Mouse (Mus musculus): Measurements from ENCODE around the gene Dcaf6. TPM values are rescaled to one million over a fixed set of nuclear protein-coding genes. Genes with fewer than 3 reads are reported as not detected.

The Dcaf6 gene
- polyA plus RNA-seq (2014; fragmentation: Nextera tagmentation; extraction: Ambion mirVana) = 9.4 and 12.2 TPM in 2 replicates

DNA sequence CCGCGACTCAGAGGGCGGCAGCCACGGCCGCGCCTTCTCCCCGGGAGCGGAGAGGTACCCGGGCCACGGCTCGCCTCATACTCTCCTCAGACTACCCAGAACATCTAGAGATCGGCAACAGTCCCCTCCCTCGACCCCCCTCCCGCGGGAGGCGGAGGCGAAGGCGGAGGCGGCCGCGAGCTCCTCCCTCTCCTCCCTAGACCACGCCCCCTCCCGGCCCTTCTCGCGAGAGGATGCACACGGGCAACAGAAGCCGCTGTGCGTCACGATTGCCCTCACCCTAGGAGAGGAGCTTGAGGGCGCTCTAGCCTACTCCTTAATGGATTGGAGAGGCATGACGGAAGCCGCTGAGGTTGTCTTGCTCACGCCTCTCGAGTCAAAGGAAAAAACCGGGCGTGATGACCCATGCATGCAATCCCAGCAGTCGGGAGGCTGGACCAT lies at the start of gene Dcaf6, which contains the start of gene Mpc2:
TSS of gene Dcaf6 (minus strand) at position 116 of the 441 bp plus-strand sequence.
TSS of gene Mpc2 (plus strand) at position 278 of the 441 bp plus-strand sequence.
- no peaks in the 10 kb centered on the region for H3K4me1 ChIP-seq (ENCODE audit: control insufficient read depth, insufficient read depth, low read length)
- H3K4me2 ChIP-seq (ENCODE audit: low read depth, low read length) = peak within 1 kb of the TSS; percentile 83
- no peaks in the 10 kb centered on the region for H3K9me3 ChIP-seq (replicated peaks; ENCODE audit: control insufficient read depth, low read length)
- DNase-seq (ENCODE audit: low spot score) (peak; percentile 98), ATAC-seq (replicated peaks; ENCODE audit: insufficient number of reproducible peaks, low FRiP score, low TSS enrichment, low read depth) (peak; percentile 94)
- peak within 1 kb of the TSS; percentile 90 for H3K4me3 ChIP-seq (ENCODE audit: low read depth, low read length)
- no peaks in the 10 kb centered on the region for H3K36me3 ChIP-seq (replicated peaks; ENCODE audit: control insufficient read depth, insufficient read depth, low read depth, low read length)
- 1% methylated on average over 21 of the region's 37 CpGs for WGBS
- peak within 1 kb of the TSS; percentile 78 for H3K27ac ChIP-seq (replicated peaks; ENCODE audit: low read depth, low read length)
- peak within 1 kb of the TSS; percentile 69 for H3K9ac ChIP-seq (replicated peaks; ENCODE audit: low read length)
- no peaks in the 10 kb centered on the region for H3K27me3 ChIP-seq (ENCODE audit: control insufficient read depth, insufficient read depth, low read length)

DNA sequence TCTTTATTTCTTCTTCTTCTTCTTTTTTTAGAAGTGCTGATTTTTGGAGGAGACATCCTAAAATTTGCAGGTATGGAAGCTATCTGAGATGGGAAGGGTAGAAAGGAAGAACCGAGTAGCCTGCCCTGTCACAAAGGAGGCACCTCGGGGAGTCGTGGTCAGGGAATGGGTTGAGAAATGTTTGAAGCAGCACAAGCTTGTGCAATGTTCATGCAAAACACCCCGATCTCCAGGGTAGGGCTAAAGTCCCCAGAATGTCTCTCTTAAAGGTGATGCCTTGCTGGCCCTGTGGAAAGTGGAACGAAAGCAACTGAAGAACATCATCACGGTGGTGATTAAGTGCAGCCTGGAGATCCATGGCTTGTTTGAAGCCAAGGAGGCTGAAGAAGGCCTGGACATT lies 46.0 kb upstream of the Dcaf6 start:
- DNase-seq (ENCODE audit: low spot score) (no peak), ATAC-seq (replicated peaks; ENCODE audit: insufficient number of reproducible peaks, low FRiP score, low TSS enrichment, low read depth) (no peak)
- no peak overlapping the region for H3K27ac ChIP-seq (replicated peaks; ENCODE audit: low read depth, low read length)
- no peaks in the 10 kb centered on the region for H3K36me3 ChIP-seq (replicated peaks; ENCODE audit: control insufficient read depth, insufficient read depth, low read depth, low read length)
- H3K4me2 ChIP-seq (ENCODE audit: low read depth, low read length) = no peak overlapping the region
- H3K27me3 ChIP-seq (ENCODE audit: control insufficient read depth, insufficient read depth, low read length) = no peaks in the 10 kb centered on the region
- no peaks in the 10 kb centered on the region; the same call in 1 of the 2 replicates for H3K4me1 ChIP-seq (ENCODE audit: control insufficient read depth, insufficient read depth, low read length)
- WGBS = 89% methylated on average over 6 of the region's 6 CpGs
- H3K4me3 ChIP-seq (ENCODE audit: low read depth, low read length) = no peak overlapping the region
- no peak overlapping the region for H3K9ac ChIP-seq (replicated peaks; ENCODE audit: low read length)
- H3K9me3 ChIP-seq (replicated peaks; ENCODE audit: control insufficient read depth, low read length) = no peaks in the 10 kb centered on the region

DNA sequence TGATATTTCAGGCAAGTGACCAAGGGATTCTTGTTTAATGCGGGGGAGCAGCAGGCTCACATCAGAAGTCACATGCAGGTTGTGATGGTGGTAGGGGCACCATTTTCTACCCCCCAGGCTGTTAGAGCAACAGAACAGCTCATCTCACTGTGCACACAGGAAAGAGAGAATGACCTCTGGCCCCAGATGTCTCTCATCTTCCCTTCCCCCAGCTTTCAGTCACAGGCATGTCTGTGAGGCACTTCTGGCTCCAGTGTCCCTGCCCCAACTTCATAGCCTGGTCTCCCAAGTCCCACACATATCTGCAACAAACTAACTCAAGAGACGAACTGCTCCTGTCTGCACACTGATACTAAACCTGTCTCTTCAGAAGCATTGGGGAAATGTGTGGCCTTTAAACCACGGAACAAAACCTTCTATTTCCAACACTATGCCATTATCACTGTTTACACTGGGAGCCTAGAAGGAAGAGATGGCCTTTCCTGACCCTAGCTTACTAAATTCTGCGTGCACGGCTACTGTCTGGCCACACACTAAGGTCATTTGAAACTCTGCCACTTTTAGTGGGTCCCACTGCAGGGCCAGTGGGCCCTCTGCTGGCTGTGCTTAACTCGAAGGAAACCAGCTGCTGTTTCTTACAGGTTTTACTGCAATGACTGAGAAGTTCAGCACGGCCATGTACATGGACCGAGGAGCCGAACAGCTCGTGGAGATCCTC lies 43.2 kb upstream of the Dcaf6 start:
- H3K4me1 ChIP-seq (ENCODE audit: control insufficient read depth, insufficient read depth, low read length) = no peaks in the 10 kb centered on the region; the same call in 1 of the 2 replicates
- no peak overlapping the region for H3K4me3 ChIP-seq (ENCODE audit: low read depth, low read length)
- H3K36me3 ChIP-seq (replicated peaks; ENCODE audit: control insufficient read depth, insufficient read depth, low read depth, low read length) = no peaks in the 10 kb centered on the region
- H3K27ac ChIP-seq (replicated peaks; ENCODE audit: low read depth, low read length) = no peak overlapping the region
- 33% methylated on average over 10 of the region's 10 CpGs for WGBS
- H3K4me2 ChIP-seq (ENCODE audit: low read depth, low read length) = no peak overlapping the region
- ATAC-seq (replicated peaks; ENCODE audit: insufficient number of reproducible peaks, low FRiP score, low TSS enrichment, low read depth) = no peak
- DNase-seq (ENCODE audit: low spot score) = peak; percentile 44
- H3K9me3 ChIP-seq (replicated peaks; ENCODE audit: control insufficient read depth, low read length) = no peaks in the 10 kb centered on the region
- H3K27me3 ChIP-seq (ENCODE audit: control insufficient read depth, insufficient read depth, low read length) = no peaks in the 10 kb centered on the region
- no peak overlapping the region for H3K9ac ChIP-seq (replicated peaks; ENCODE audit: low read length)

DNA sequence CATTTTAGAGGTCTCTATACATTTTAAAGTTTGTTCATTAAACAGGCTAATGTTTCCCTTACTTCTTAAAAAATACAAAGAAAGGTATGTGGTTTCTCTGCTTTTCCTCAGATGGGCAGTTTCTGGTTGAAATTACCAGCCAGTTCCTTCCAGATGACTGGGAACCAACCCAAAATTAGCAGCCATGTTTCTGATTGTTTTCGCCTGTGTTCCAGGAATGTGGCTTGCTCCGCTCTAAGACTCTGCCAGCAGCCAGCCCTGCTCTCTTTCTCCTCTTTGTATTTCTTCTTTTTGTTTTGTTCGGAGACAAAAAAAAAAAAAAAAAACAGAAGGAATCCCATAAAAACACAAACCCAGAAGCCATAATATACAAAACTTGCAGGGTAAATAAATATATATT lies 38.6 kb upstream of the Dcaf6 start:
- Histone ChIP-seq H3K36me3 (replicated peaks; ENCODE audit: control insufficient read depth, insufficient read depth, low read depth, low read length) (no peaks in the 10 kb centered on the region), H3K27me3 (ENCODE audit: control insufficient read depth, insufficient read depth, low read length) (no peaks in the 10 kb centered on the region), H3K27ac (replicated peaks; ENCODE audit: low read depth, low read length) (no peak overlapping the region), H3K9ac (replicated peaks; ENCODE audit: low read length) (no peak overlapping the region), H3K4me2 (ENCODE audit: low read depth, low read length) (no peak overlapping the region), H3K4me1 (ENCODE audit: control insufficient read depth, insufficient read depth, low read length) (no peaks in the 10 kb centered on the region; the same call in 1 of the 2 replicates), H3K4me3 (ENCODE audit: low read depth, low read length) (no peak overlapping the region), H3K9me3 (replicated peaks; ENCODE audit: control insufficient read depth, low read length) (no peaks in the 10 kb centered on the region)
- ATAC-seq (replicated peaks; ENCODE audit: insufficient number of reproducible peaks, low FRiP score, low TSS enrichment, low read depth) = no peak
- DNase-seq (ENCODE audit: low spot score) = peak; percentile 43
- WGBS = 51% methylated on average over 3 of the region's 3 CpGs

DNA sequence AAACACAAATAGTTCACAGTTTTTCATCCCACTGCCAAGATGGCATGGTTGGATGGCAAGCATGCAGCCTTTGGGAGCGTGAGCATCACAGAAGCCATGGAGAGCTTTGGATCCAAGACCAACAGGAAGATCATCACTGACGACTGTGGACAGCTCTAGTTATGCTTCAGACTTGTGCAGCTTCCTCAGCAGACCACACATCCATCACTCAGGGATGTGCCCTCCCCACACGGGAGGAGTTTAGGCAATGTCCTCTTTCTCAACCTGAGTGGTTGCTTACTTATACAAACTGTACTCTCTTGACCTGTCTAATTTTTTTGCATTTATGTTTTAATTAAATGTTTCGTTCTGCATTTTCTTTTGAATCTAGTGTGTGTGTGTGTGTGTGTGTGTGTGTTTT lies 28.9 kb upstream of the Dcaf6 start:
- 89% methylated on average over 4 of the region's 4 CpGs for WGBS
- Histone ChIP-seq H3K4me1 (ENCODE audit: control insufficient read depth, insufficient read depth, low read length) (no peaks in the 10 kb centered on the region), H3K4me3 (ENCODE audit: low read depth, low read length) (no peak overlapping the region), H3K4me2 (ENCODE audit: low read depth, low read length) (no peak overlapping the region), H3K36me3 (replicated peaks; ENCODE audit: control insufficient read depth, insufficient read depth, low read depth, low read length) (no peaks in the 10 kb centered on the region), H3K27me3 (ENCODE audit: control insufficient read depth, insufficient read depth, low read length) (no peaks in the 10 kb centered on the region), H3K27ac (replicated peaks; ENCODE audit: low read depth, low read length) (no peak overlapping the region), H3K9me3 (replicated peaks; ENCODE audit: control insufficient read depth, low read length) (no peaks in the 10 kb centered on the region), H3K9ac (replicated peaks; ENCODE audit: low read length) (no peak overlapping the region)
- ATAC-seq (replicated peaks; ENCODE audit: insufficient number of reproducible peaks, low FRiP score, low TSS enrichment, low read depth) (no peak), DNase-seq (ENCODE audit: low spot score) (no peak)

DNA sequence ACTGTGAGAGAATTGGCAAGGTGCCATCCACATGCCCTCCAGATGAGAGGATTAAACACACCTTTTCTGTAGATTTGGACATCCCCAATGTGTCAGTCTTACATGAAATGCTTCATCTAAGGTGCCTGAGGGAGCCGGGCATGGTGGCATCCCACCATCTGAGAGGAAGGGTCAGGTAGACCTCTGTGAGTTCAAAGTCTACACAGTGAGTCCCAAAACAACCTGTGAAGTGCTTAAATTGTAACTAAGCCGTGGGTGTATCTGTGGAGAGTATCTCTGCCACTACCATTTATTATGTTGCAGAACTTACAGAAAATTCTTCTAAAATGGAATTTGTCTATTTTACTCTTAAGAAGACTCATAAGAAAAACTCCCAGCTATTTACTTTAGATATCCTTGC lies 25.8 kb upstream of the Dcaf6 start:
- Histone ChIP-seq H3K36me3 (replicated peaks; ENCODE audit: control insufficient read depth, insufficient read depth, low read depth, low read length) (no peaks in the 10 kb centered on the region), H3K9ac (replicated peaks; ENCODE audit: low read length) (no peak overlapping the region), H3K4me1 (ENCODE audit: control insufficient read depth, insufficient read depth, low read length) (no peaks in the 10 kb centered on the region), H3K27ac (replicated peaks; ENCODE audit: low read depth, low read length) (no peak overlapping the region), H3K27me3 (ENCODE audit: control insufficient read depth, insufficient read depth, low read length) (no peaks in the 10 kb centered on the region), H3K4me2 (ENCODE audit: low read depth, low read length) (no peak overlapping the region), H3K9me3 (replicated peaks; ENCODE audit: control insufficient read depth, low read length) (no peaks in the 10 kb centered on the region), H3K4me3 (ENCODE audit: low read depth, low read length) (no peak overlapping the region)
- no peak for ATAC-seq (replicated peaks; ENCODE audit: insufficient number of reproducible peaks, low FRiP score, low TSS enrichment, low read depth)
- DNase-seq (ENCODE audit: low spot score) = no peak
- WGBS = 89% methylated on average over 2 of the region's 2 CpGs

DNA sequence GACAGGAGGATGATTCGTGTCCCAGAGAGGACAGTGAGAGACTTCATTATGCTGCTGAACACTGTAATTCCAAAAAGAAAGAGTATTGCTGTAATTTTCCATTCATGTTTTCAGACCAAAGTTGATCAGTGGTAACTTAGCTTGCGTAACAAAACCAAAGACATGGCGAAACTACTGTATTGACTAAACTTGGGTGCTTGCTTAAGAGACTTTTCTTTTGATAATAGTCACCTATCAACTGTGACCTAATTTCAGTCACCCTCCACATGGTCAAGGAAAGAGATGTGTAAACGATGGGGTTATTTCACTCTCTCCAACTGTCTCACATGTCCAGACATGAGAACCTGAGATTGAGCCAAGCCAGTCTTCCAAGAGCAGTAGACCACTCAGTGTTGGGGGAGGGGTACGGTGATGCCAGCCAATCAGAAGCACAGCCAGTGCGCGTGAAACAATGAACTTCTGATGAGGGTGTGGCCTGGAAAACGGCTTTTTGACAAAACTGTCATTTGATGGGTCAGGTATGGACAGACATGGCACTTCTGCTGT lies 24.5 kb upstream of the Dcaf6 start, which contains the start of gene Adcy10:
TSS of gene Adcy10 (plus strand) at position 496 of the 546 bp plus-strand sequence.
- Histone ChIP-seq H3K36me3 (replicated peaks; ENCODE audit: control insufficient read depth, insufficient read depth, low read depth, low read length) (no peaks in the 10 kb centered on the region), H3K9me3 (replicated peaks; ENCODE audit: control insufficient read depth, low read length) (no peaks in the 10 kb centered on the region), H3K27me3 (ENCODE audit: control insufficient read depth, insufficient read depth, low read length) (no peaks in the 10 kb centered on the region), H3K9ac (replicated peaks; ENCODE audit: low read length) (no peak within 1 kb of the TSS), H3K4me1 (ENCODE audit: control insufficient read depth, insufficient read depth, low read length) (no peaks in the 10 kb centered on the region), H3K4me3 (ENCODE audit: low read depth, low read length) (no peak within 1 kb of the TSS), H3K27ac (replicated peaks; ENCODE audit: low read depth, low read length) (no peak within 1 kb of the TSS), H3K4me2 (ENCODE audit: low read depth, low read length) (no peak within 1 kb of the TSS)
- ATAC-seq (replicated peaks; ENCODE audit: insufficient number of reproducible peaks, low FRiP score, low TSS enrichment, low read depth) (no peak), DNase-seq (ENCODE audit: low spot score) (no peak)
- WGBS = 92% methylated on average over 8 of the region's 8 CpGs

DNA sequence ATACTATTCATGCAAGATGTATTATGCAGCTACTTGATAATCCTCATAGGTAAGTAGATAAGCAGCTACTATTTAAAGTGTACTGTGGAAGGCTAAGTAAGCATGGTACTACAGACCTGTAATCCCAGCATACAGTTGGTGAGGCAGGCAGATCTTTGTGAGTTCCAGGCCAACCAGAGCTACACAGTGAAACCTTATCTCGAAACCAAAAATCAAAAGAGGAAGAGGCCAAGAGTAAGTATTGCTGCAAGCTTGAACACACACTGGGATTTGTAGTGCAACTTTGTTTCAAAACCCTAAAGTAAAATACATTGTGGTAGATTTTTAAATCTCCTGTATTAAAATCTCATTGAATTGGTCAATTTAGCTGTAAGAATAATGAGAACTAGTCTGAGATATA lies 11.2 kb upstream of the Dcaf6 start:
- no peak for ATAC-seq (replicated peaks; ENCODE audit: insufficient number of reproducible peaks, low FRiP score, low TSS enrichment, low read depth)
- 95% methylated on average over 1 of the region's 1 CpGs for WGBS
- Histone ChIP-seq H3K27ac (replicated peaks; ENCODE audit: low read depth, low read length) (no peak overlapping the region), H3K4me1 (ENCODE audit: control insufficient read depth, insufficient read depth, low read length) (no peaks in the 10 kb centered on the region), H3K4me3 (ENCODE audit: low read depth, low read length) (no peak overlapping the region), H3K27me3 (ENCODE audit: control insufficient read depth, insufficient read depth, low read length) (no peaks in the 10 kb centered on the region), H3K9me3 (replicated peaks; ENCODE audit: control insufficient read depth, low read length) (no peaks in the 10 kb centered on the region), H3K36me3 (replicated peaks; ENCODE audit: control insufficient read depth, insufficient read depth, low read depth, low read length) (no peaks in the 10 kb centered on the region), H3K4me2 (ENCODE audit: low read depth, low read length) (no peak overlapping the region), H3K9ac (replicated peaks; ENCODE audit: low read length) (no peak overlapping the region)
- no peak for DNase-seq (ENCODE audit: low spot score)

All from embryonic facial prominence, embryonic 11.5 days (tissue).